Mouse (Mus musculus): Measurements from ENCODE around the gene Lpcat4. TPM values are rescaled to one million over a fixed set of nuclear protein-coding genes. Genes with fewer than 3 reads are reported as not detected.

Gene Lpcat4
- polyA plus RNA-seq, 1 experiment from 2014 or later = 11.9 TPM

GRCm38 (mm10) chr2:112217614-112218013, 21.7 kb upstream of the Lpcat4 start:
- Histone ChIP-seq H3K4me3 (ENCODE audit: low read depth, low read length) (no peak overlapping the region), H3K4me1 (ENCODE audit: insufficient read depth, low read depth, low read length) (no peaks in the 10 kb centered on the region), H3K4me2 (replicated peaks; ENCODE audit: low read depth, low read length) (no peak overlapping the region), H3K27me3 (replicated peaks; ENCODE audit: insufficient read depth, low read length) (no peaks in the 10 kb centered on the region), H3K36me3 (ENCODE audit: insufficient read depth, low read length) (no peaks in the 10 kb centered on the region), H3K27ac (ENCODE audit: low read length) (no peak overlapping the region), H3K9ac (replicated peaks; ENCODE audit: low read depth) (no peak overlapping the region), H3K9me3 (ENCODE audit: low read length) (no peaks in the 10 kb centered on the region)
- ATAC-seq (no peak), DNase-seq (ENCODE audit: low spot score) (peak; percentile 22)
- no peak for TF ChIP-seq CTCF (IDR thresholded peaks at IDR 0.05)
- no peak for TF ChIP-seq EP300 (IDR thresholded peaks at IDR 0.05)
- 59% methylated on average over 6 of the region's 6 CpGs for WGBS

DNA sequence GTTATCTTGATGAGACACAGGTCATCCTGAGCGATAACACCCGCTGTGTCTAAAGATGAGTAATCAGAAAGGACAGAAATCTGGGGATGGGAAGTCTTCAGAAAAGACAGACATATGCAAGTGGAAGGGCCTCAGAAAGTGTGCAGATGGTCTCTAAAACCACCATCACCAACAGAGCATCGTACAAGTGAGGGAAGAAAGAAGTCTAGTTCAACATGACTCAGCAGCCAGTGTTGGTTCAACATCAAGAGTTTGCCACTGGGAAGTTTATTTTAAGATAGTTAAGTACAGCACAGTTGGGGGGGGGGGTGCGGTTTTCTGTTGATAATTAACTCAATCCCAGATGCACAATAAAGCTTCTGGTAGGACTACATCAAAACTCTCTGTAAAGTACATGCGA, 18.4 kb upstream of the Lpcat4 start:
- TF ChIP-seq EP300 (IDR thresholded peaks at IDR 0.05) (no peak), CTCF (IDR thresholded peaks at IDR 0.05) (no peak)
- H3K36me3 ChIP-seq (ENCODE audit: insufficient read depth, low read length) = no peaks in the 10 kb centered on the region
- H3K9me3 ChIP-seq (ENCODE audit: low read length) = no peaks in the 10 kb centered on the region
- H3K9ac ChIP-seq (replicated peaks; ENCODE audit: low read depth) = no peak overlapping the region
- no peak for DNase-seq (ENCODE audit: low spot score)
- no peak overlapping the region for H3K27ac ChIP-seq (ENCODE audit: low read length)
- no peaks in the 10 kb centered on the region for H3K27me3 ChIP-seq (replicated peaks; ENCODE audit: insufficient read depth, low read length)
- 73% methylated on average over 5 of the region's 5 CpGs for WGBS
- H3K4me2 ChIP-seq (replicated peaks; ENCODE audit: low read depth, low read length) = no peak overlapping the region
- H3K4me3 ChIP-seq (ENCODE audit: low read depth, low read length) = no peak overlapping the region
- no peaks in the 10 kb centered on the region for H3K4me1 ChIP-seq (ENCODE audit: insufficient read depth, low read depth, low read length)
- ATAC-seq = no peak

GRCm38 (mm10) chr2:112222607-112223006, 16.7 kb upstream of the Lpcat4 start:
- DNase-seq (ENCODE audit: low spot score) (no peak), ATAC-seq (no peak)
- Histone ChIP-seq H3K4me2 (replicated peaks; ENCODE audit: low read depth, low read length) (no peak overlapping the region), H3K27me3 (replicated peaks; ENCODE audit: insufficient read depth, low read length) (no peaks in the 10 kb centered on the region), H3K4me3 (ENCODE audit: low read depth, low read length) (no peak overlapping the region), H3K4me1 (ENCODE audit: insufficient read depth, low read depth, low read length) (no peaks in the 10 kb centered on the region), H3K27ac (ENCODE audit: low read length) (no peak overlapping the region), H3K9me3 (ENCODE audit: low read length) (no peaks in the 10 kb centered on the region), H3K36me3 (ENCODE audit: insufficient read depth, low read length) (no peaks in the 10 kb centered on the region), H3K9ac (replicated peaks; ENCODE audit: low read depth) (no peak overlapping the region)
- WGBS = 62% methylated on average over 5 of the region's 5 CpGs
- TF ChIP-seq EP300 (IDR thresholded peaks at IDR 0.05) (no peak), CTCF (IDR thresholded peaks at IDR 0.05) (no peak)

DNA sequence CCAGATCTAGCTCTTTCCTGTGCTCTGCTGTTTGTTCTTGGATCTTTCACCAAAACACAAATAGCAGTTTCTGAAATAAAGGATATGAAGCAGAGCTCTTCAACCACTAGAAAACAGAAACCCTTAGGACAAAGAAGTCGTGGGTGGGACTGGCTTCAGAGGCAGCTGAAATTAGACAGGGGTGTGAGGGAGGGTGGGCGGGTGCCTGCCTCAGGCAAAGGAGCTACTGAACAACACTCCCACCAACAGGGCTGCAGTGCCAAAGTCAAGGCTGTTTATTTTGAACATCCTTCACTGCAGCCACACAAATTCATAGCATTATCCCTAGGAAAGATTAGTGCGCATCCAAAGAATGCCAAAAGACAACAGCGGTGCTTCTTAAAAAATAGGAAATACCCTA, 14.9 kb upstream of the Lpcat4 start:
- H3K36me3 ChIP-seq (ENCODE audit: insufficient read depth, low read length) = no peaks in the 10 kb centered on the region
- H3K4me3 ChIP-seq (ENCODE audit: low read depth, low read length) = no peak overlapping the region
- no peak overlapping the region for H3K27ac ChIP-seq (ENCODE audit: low read length)
- TF ChIP-seq CTCF (IDR thresholded peaks at IDR 0.05) (no peak), EP300 (IDR thresholded peaks at IDR 0.05) (no peak)
- WGBS = 68% methylated on average over 4 of the region's 4 CpGs
- DNase-seq (ENCODE audit: low spot score) (no peak), ATAC-seq (no peak)
- no peaks in the 10 kb centered on the region for H3K27me3 ChIP-seq (replicated peaks; ENCODE audit: insufficient read depth, low read length)
- no peaks in the 10 kb centered on the region for H3K9me3 ChIP-seq (ENCODE audit: low read length)
- H3K4me2 ChIP-seq (replicated peaks; ENCODE audit: low read depth, low read length) = no peak overlapping the region
- H3K9ac ChIP-seq (replicated peaks; ENCODE audit: low read depth) = no peak overlapping the region
- H3K4me1 ChIP-seq (ENCODE audit: insufficient read depth, low read depth, low read length) = no peaks in the 10 kb centered on the region

GRCm38 (mm10) chr2:112232623-112233022, 6.6 kb upstream of the Lpcat4 start:
- no peaks in the 10 kb centered on the region for H3K4me1 ChIP-seq (ENCODE audit: insufficient read depth, low read depth, low read length)
- TF ChIP-seq CTCF (IDR thresholded peaks at IDR 0.05) (no peak), EP300 (IDR thresholded peaks at IDR 0.05) (no peak)
- peak; percentile 45 for DNase-seq (ENCODE audit: low spot score)
- H3K27me3 ChIP-seq (replicated peaks; ENCODE audit: insufficient read depth, low read length) = no peaks in the 10 kb centered on the region
- H3K27ac ChIP-seq (ENCODE audit: low read length) = no peak overlapping the region
- no peaks in the 10 kb centered on the region for H3K9me3 ChIP-seq (ENCODE audit: low read length)
- H3K9ac ChIP-seq (replicated peaks; ENCODE audit: low read depth) = no peak overlapping the region
- H3K4me3 ChIP-seq (ENCODE audit: low read depth, low read length) = no peak overlapping the region
- no peak for ATAC-seq
- no peaks in the 10 kb centered on the region for H3K36me3 ChIP-seq (ENCODE audit: insufficient read depth, low read length)
- 73% methylated on average over 1 of the region's 1 CpGs for WGBS
- no peak overlapping the region for H3K4me2 ChIP-seq (replicated peaks; ENCODE audit: low read depth, low read length)

DNA sequence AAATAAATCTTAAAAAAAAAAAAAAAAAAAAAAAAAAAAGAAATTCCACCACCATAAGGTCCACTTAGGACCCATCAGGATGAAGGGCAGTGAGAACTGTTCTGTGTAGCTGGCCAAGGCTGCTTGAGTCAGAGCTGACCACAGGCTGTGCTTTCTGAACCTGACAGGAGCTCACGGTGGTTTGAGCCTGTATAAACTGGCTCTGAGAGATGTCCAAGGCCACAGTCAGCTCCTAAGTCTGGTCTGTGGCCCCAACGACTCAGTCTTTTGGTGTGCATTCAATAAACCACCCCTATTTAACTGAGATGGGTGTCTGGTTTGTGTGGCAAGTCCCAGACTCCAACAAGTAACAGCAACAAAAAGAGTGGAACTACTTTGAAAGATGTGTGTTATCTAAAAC, 2.6 kb upstream of the Lpcat4 start:
- no peaks in the 10 kb centered on the region for H3K27me3 ChIP-seq (replicated peaks; ENCODE audit: insufficient read depth, low read length)
- TF ChIP-seq EP300 (IDR thresholded peaks at IDR 0.05) (no peak), CTCF (IDR thresholded peaks at IDR 0.05) (no peak)
- WGBS = 71% methylated on average over 2 of the region's 2 CpGs
- no peak for ATAC-seq
- H3K36me3 ChIP-seq (ENCODE audit: insufficient read depth, low read length) = no peaks in the 10 kb centered on the region
- peaks cover 6% of the 10 kb centered on the region; the same call in 1 of the 2 replicates for H3K4me1 ChIP-seq (ENCODE audit: insufficient read depth, low read depth, low read length)
- no peak overlapping the region for H3K27ac ChIP-seq (ENCODE audit: low read length)
- H3K9me3 ChIP-seq (ENCODE audit: low read length) = no peaks in the 10 kb centered on the region
- no peak overlapping the region for H3K4me2 ChIP-seq (replicated peaks; ENCODE audit: low read depth, low read length)
- DNase-seq (ENCODE audit: low spot score) = no peak
- no peak overlapping the region for H3K4me3 ChIP-seq (ENCODE audit: low read depth, low read length)
- no peak overlapping the region for H3K9ac ChIP-seq (replicated peaks; ENCODE audit: low read depth)

- Histone ChIP-seq H3K4me3 (ENCODE audit: low read depth, low read length) (no peak overlapping the region), H3K4me2 (replicated peaks; ENCODE audit: low read depth, low read length) (no peak overlapping the region), H3K9ac (replicated peaks; ENCODE audit: low read depth) (no peak overlapping the region), H3K36me3 (ENCODE audit: insufficient read depth, low read length) (no peaks in the 10 kb centered on the region), H3K27ac (ENCODE audit: low read length) (no peak overlapping the region), H3K27me3 (replicated peaks; ENCODE audit: insufficient read depth, low read length) (no peaks in the 10 kb centered on the region), H3K9me3 (ENCODE audit: low read length) (no peaks in the 10 kb centered on the region), H3K4me1 (ENCODE audit: insufficient read depth, low read depth, low read length) (peaks cover 6% of the 10 kb centered on the region; the same call in 1 of the 2 replicates)
- DNase-seq (ENCODE audit: low spot score) (no peak), ATAC-seq (no peak)
- TF ChIP-seq CTCF (IDR thresholded peaks at IDR 0.05) (no peak), EP300 (IDR thresholded peaks at IDR 0.05) (no peak)
- 12% methylated on average over 4 of the region's 4 CpGs for WGBS
These were observed 1.3 kb upstream of the Lpcat4 start for GRCm38 (mm10) chr2:112238006-112238405.
